ENCODE assay signal across 10 mouse cellular contexts in the genomic region with DNA sequence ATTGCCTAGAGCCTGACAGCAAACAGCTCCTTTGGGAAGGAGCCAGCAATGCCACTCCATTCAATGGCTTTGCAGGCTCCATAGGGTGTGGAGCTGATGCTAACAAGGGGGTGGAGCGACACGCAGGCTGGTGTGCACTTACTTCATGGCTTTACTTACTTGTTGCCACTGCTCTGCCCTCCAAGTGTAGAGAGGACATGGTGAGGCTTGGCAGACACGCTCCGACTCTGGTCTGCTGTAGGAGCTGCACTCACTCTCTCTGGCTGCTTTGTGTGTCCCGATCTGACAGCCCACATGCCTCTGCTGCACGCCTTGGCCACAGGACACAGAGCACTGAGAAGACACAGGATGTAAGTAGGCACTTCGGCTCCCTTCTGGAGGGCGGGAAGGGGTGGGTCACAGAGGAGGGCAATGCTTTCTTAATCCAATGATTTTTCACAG. TPM values are rescaled to one million over a fixed set of nuclear protein-coding genes. Genes with fewer than 3 reads are reported as not detected.
DNase-seq lines count a peak whose midpoint lies in the region; ATAC-seq and TF ChIP-seq lines count a peak whose summit lies in the region.
"Had no signal": no experiment of that assay in that cellular context is flagged by ENCODE, and none has a peak within 500 bp of the region (broad histone marks: within the 10 kb centered on the region; RNA-seq: fewer than 3 reads in every experiment).

A gene (plus strand): TSS at position 168 of the 441 bp plus-strand sequence.

- no peak for TF ChIP-seq CTCF in liver, postnatal 0 days (IDR thresholded peaks at IDR 0.05; ENCODE audit: low read depth)

- peaks cover 11% of the 10 kb centered on the region; the same call in 1 of the 2 replicates for H3K27me3 ChIP-seq in hindbrain, embryonic 15.5 days
- no peaks in the 10 kb centered on the region for H3K27me3 ChIP-seq in liver, postnatal 0 days (ENCODE audit: insufficient read depth, low read length)

- intact Hi-C loops in left cerebral cortex, postnatal 25 days (cut with DNase I), result no loop called here

- no peaks in the 10 kb centered on the region for H3K9me3 ChIP-seq in ES-E14 (ENCODE audit: control insufficient read depth, insufficient read depth, low read depth, low read length)
- no peaks in the 10 kb centered on the region for H3K9me3 ChIP-seq in hindbrain, embryonic 15.5 days
- no peaks in the 10 kb centered on the region for H3K9me3 ChIP-seq in liver, postnatal 0 days (ENCODE audit: low read length)

- ATAC-seq in hindbrain, embryonic 15.5 days (ENCODE audit: low FRiP score, low read depth), result peak; percentile 54; the same call in 1 of the 2 replicates
- no peak for ATAC-seq in liver, postnatal 0 days
- ATAC-seq in inflammation-experienced regulatory T-cells, adult 6 months, result no peak

- H3K27ac ChIP-seq in ES-E14 (ENCODE audit: insufficient read depth, low read depth, low read length, poor library complexity, severe bottlenecking), result no peak within 1 kb of the TSS
- H3K27ac ChIP-seq in hindbrain, embryonic 15.5 days (replicated peaks), result no peak within 1 kb of the TSS
- no peak within 1 kb of the TSS for H3K27ac ChIP-seq in liver, postnatal 0 days (ENCODE audit: low read depth)

- in situ Hi-C loops in ES-E14 (cut with MboI; ENCODE audit: low sequenced_read_pairs in 2 of 2, unreplicated experiment in 2 of 2), result no loop called here

- H3K4me1 ChIP-seq in ES-E14 (ENCODE audit: control insufficient read depth in 2 of 2, insufficient read depth in 2 of 2, low read length in 2 of 2, poor library complexity in 1 of 2), result peaks cover 2 to 8% of the 10 kb centered on the region in 2 experiments; a peak in 2 of 4 replicates
- H3K4me1 ChIP-seq in hindbrain, embryonic 15.5 days (replicated peaks), result peaks cover 12% of the 10 kb centered on the region
- H3K4me1 ChIP-seq in liver, postnatal 0 days (ENCODE audit: insufficient read depth), result no peaks in the 10 kb centered on the region

- DNase-seq in ES-E14 (ENCODE audit: low read depth, low spot score), result no peak
- DNase-seq in embryo, embryonic 10 days (ENCODE audit: low spot score), result peak; percentile 42
- DNase-seq in lung, postnatal 4 days, result peak; percentile 25 to 50
- no peak for DNase-seq in layer of hippocampus, adult 18-20 months (ENCODE audit: low spot score in 2 of 2)
- DNase-seq in liver, postnatal 0 days, result no peak
- DNase-seq in left cerebral cortex, postnatal 25 days (ENCODE audit: low spot score in 2 of 2), result no peak
- DNase-seq: liver had no signal

- 4% methylated on average over 8 of the region's 8 CpGs for WGBS in hindbrain, embryonic 15.5 days
- WGBS in liver, postnatal 0 days (ENCODE audit: insufficient replicate concordance), result 38% methylated on average over 8 of the region's 8 CpGs

- H3K4me2 ChIP-seq in hindbrain, embryonic 15.5 days, result peak within 1 kb of the TSS; percentile 36
- no peak within 1 kb of the TSS for H3K4me2 ChIP-seq in liver, postnatal 0 days (ENCODE audit: low read depth, low read length)

- no peaks in the 10 kb centered on the region for H3K36me3 ChIP-seq in ES-E14 (ENCODE audit: control insufficient read depth, insufficient read depth, low read length, poor library complexity, severe bottlenecking)
- no peaks in the 10 kb centered on the region for H3K36me3 ChIP-seq in hindbrain, embryonic 15.5 days
- H3K36me3 ChIP-seq in liver, postnatal 0 days (replicated peaks; ENCODE audit: insufficient read depth, low read length), result no peaks in the 10 kb centered on the region

- no peak within 1 kb of the TSS for H3K9ac ChIP-seq in ES-E14 (ENCODE audit: insufficient read depth, low read depth, low read length, poor library complexity, severe bottlenecking)
- no peak within 1 kb of the TSS for H3K9ac ChIP-seq in hindbrain, embryonic 15.5 days
- no peak within 1 kb of the TSS for H3K9ac ChIP-seq in liver, postnatal 0 days (replicated peaks)

- no peak for TF ChIP-seq EP300 in liver, postnatal 0 days (IDR thresholded peaks at IDR 0.05; ENCODE audit: low read depth)

- peak within 1 kb of the TSS; percentile 5 to 58; a peak in 3 of 4 replicates for H3K4me3 ChIP-seq in ES-E14 (ENCODE audit: insufficient read depth in 1 of 2, low read depth in 1 of 2, low read length in 2 of 2, poor library complexity in 1 of 2, severe bottlenecking in 1 of 2)
- no peak within 1 kb of the TSS for H3K4me3 ChIP-seq in hindbrain, embryonic 15.5 days
- no peak within 1 kb of the TSS for H3K4me3 ChIP-seq in liver, postnatal 0 days (ENCODE audit: low read depth, low read length)

TF ChIP-seq in ES-E14, 5 proteins besides CTCF, POLR2A, EP300 and RAD21:
- TF ChIP-seq CHD2 (IDR thresholded peaks at IDR 0.05; ENCODE audit: low read depth, low read length), result no peak
- TF ChIP-seq MAFK (IDR thresholded peaks at IDR 0.05; ENCODE audit: insufficient read depth, low read depth, low read length), result no peak
- no peak for TF ChIP-seq ZNF384 (IDR thresholded peaks at IDR 0.05; ENCODE audit: low read depth, low read length)
- TF ChIP-seq ZC3H11A (IDR thresholded peaks at IDR 0.05; ENCODE audit: borderline replicate concordance, low read depth, low read length), result no peak
- no peak for TF ChIP-seq HCFC1 (IDR thresholded peaks at IDR 0.05; ENCODE audit: borderline replicate concordance, insufficient read depth, low read length)
TF ChIP-seq in ES-E14: peak in this region for 0.

RNA-seq across cellular contexts. Expression of the gene that starts here (rescaled TPM):
- 1.6 and 2.5 TPM in 2 replicates for total RNA-seq in ES-E14 (2012; rRNA removed)
- polyA plus RNA-seq in hindbrain, embryonic 15.5 days (2015; fragmentation: Nextera tagmentation; extraction: Ambion mirVana), result 0.69 and 0.74 TPM in 2 replicates
- total RNA-seq in layer of hippocampus, adult 18-20 months (2021), result under 1 TPM in 1 of 2 experiments, not detected in 1; 0.20 TPM
- polyA plus RNA-seq in liver, postnatal 0 days (2015; fragmentation: Nextera tagmentation; extraction: Ambion mirVana), result not detected in 2 replicates
- under 1 TPM in 1 of 2 experiments, not detected in 1; 0.16 TPM for total RNA-seq in left cerebral cortex, postnatal 25 days (2021)
- under 1 TPM in 1 of 3 experiments, not detected in 2; 0.27 TPM for polyA plus RNA-seq in inflammation-experienced regulatory T-cells, adult 6 months (2017; shearing (Covaris generic))
- polyA plus RNA-seq: small intestine, adult 2 months had no signal

Comparison
In these comparisons a context has a peak if more than half of its experiments do, and no peak if none do; other contexts are left out.
1. Peak in ATAC-seq and H3K4me2 ChIP-seq in hindbrain, embryonic 15.5 days; RNA of the gene not detected or under 1 TPM.
2. DNase-seq: peak in embryo, embryonic 10 days (single experiment) and lung, postnatal 4 days (2 of 2); none in ES-E14 (single experiment), layer of hippocampus, adult 18-20 months (0 of 2), liver, postnatal 0 days (single experiment) and left cerebral cortex, postnatal 25 days (0 of 2).
3. H3K4me3 ChIP-seq: peak in ES-E14 (2 of 2); none in hindbrain, embryonic 15.5 days (single experiment) and liver, postnatal 0 days (single experiment).